Mouse (Mus musculus) forebrain, embryonic 11.5 days (tissue): ENCODE measurements around the gene 1810024B03Rik. TPM values are rescaled to one million over a fixed set of nuclear protein-coding genes. Genes with fewer than 3 reads are reported as not detected.
A peak's percentile ranks its signal among the peaks of the same experiment; 100 is the strongest.
"Not testable (repeated sequence)": the region's sequence is repeated elsewhere in the genome, so short reads cannot be mapped to it uniquely, and the experiment has no call there.

Experiments used
- ATAC-seq: fragments of 200-750 bp; cut with Nextera tagmentation; replicated peaks from 2 replicates; pipeline ENCODE4 v1.8.0; 2017; ENCODE audit warnings: moderate TSS enrichment; ENCODE audit not compliant: low FRiP score
- DNase-seq: peaks from one replicate; pipeline ENCODE4 v3.0.0-alpha.2; 2017; ENCODE audit warnings: low spot score
- H3K27ac ChIP-seq: fragments of 300-500 bp; sonication (generic); 2 replicates; pipeline ENCODE4 v1.5.1; 2014; ENCODE audit warnings: low read depth, low read length
- H3K27me3 ChIP-seq: fragments of 300-500 bp; sonication (generic); 2 replicates; pipeline ENCODE4 v1.6.1; 2014; ENCODE audit warnings: mild to moderate bottlenecking, low read length, mixed read lengths; ENCODE audit not compliant: control insufficient read depth, insufficient read depth
- H3K36me3 ChIP-seq: fragments of 300-500 bp; sonication (generic); 2 replicates; pipeline ENCODE4 v1.6.1; 2014; ENCODE audit warnings: mild to moderate bottlenecking, low read length, moderate library complexity, mixed read lengths; ENCODE audit not compliant: control insufficient read depth, insufficient read depth
- H3K4me1 ChIP-seq: fragments of 300-500 bp; sonication (generic); replicated peaks from 2 replicates; pipeline ENCODE4 v1.6.1; 2014; ENCODE audit warnings: low read length, mixed read lengths; ENCODE audit not compliant: control insufficient read depth, insufficient read depth
- H3K4me2 ChIP-seq: fragments of 300-500 bp; sonication (generic); 2 replicates; pipeline ENCODE4 v1.6.1; 2014; ENCODE audit warnings: low read depth, mild to moderate bottlenecking, low read length, moderate library complexity, mixed read lengths; ENCODE audit not compliant: severe bottlenecking
- H3K4me3 ChIP-seq: fragments of 300-500 bp; sonication (generic); 2 replicates; pipeline ENCODE4 v1.5.1; 2014; ENCODE audit warnings: low read depth, low read length
- H3K9ac ChIP-seq: fragments of 300-500 bp; sonication (generic); 2 replicates; pipeline ENCODE4 v1.6.1; 2014; ENCODE audit warnings: low read length
- H3K9me3 ChIP-seq: fragments of 300-500 bp; sonication (generic); 2 replicates; pipeline ENCODE4 v1.6.1; 2016; ENCODE audit warnings: low read length, mixed read lengths; ENCODE audit not compliant: control insufficient read depth
- WGBS: fragments of 180-500 bp; shearing (Covaris S2); extraction: QIAGEN DNeasy Blood & Tissue Kit; methylation state at CpG from one replicate; pipeline ENCODE4 v1.1.7; 2014; 5-methylcytosine and 5-hydroxymethylcytosine counted together
- polyA plus RNA-seq: library from polyadenylated mRNA; unstranded; fragments of >200 nt; fragmentation: Nextera tagmentation; extraction: Ambion mirVana; gene quantifications from 2 replicates; pipeline ENCODE4 v1.2.1, GENCODE M21; 2014

The 1810024B03Rik gene
- polyA plus RNA-seq, 1 experiment from 2014 or later, result 2.9 TPM

- Histone ChIP-seq H3K36me3 (peaks cover 3% of the 10 kb centered on the region; the same call in 1 of the 2 replicates), H3K27ac (no peak overlapping the region), H3K4me2 (no peak overlapping the region), H3K4me1 (peaks cover 7% of the 10 kb centered on the region; the same call in 1 of the 2 replicates), H3K9me3 (no peaks in the 10 kb centered on the region), H3K4me3 (no peak overlapping the region), H3K27me3 (no peaks in the 10 kb centered on the region), H3K9ac (no peak overlapping the region)
- WGBS, result 94% methylated on average over 2 of the region's 2 CpGs
- ATAC-seq, result no peak
- no peak for DNase-seq
Observed at GRCm38 (mm10) chr2:127206916-127207315, 1.2 kb downstream of the 1810024B03Rik start.

GRCm38 (mm10) chr2:127205936-127206335 is 2.1 kb downstream of the 1810024B03Rik start:
- H3K4me2 ChIP-seq, H3K9me3 ChIP-seq, H3K9ac ChIP-seq, H3K36me3 ChIP-seq, ATAC-seq, H3K27ac ChIP-seq, H3K4me3 ChIP-seq, H3K27me3 ChIP-seq, DNase-seq, H3K4me1 ChIP-seq: not testable (repeated sequence)
- WGBS, result 89% methylated on average over 4 of the region's 4 CpGs

DNA sequence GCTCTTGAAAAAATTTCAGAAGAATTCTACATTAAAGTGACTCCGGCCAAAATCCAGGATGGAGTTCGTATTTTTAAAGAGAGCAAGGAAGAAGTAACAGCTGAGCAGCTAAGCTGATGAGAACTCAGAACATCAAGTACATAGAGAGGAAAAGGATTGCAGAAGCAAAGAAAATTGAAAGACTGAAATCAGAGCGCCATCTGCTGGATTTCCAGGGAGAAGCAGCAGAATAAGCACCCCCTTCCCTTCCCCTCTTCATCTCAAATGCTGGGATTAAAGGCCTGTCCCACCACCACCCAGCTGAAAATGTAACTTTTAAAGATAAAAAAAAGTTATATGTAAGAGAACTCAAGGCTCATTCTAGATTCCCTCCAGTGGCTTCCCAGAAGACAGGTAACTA is 3.1 kb downstream of the 1810024B03Rik start:
- ATAC-seq (no peak), DNase-seq (peak; percentile 71)
- Histone ChIP-seq H3K4me3 (no peak overlapping the region), H3K27me3 (no peaks in the 10 kb centered on the region), H3K36me3 (no peaks in the 10 kb centered on the region), H3K9me3 (no peaks in the 10 kb centered on the region; the same call in 1 of the 2 replicates), H3K27ac (no peak overlapping the region), H3K4me1 (peaks cover 7% of the 10 kb centered on the region; the same call in 1 of the 2 replicates), H3K4me2 (no peak overlapping the region), H3K9ac (no peak overlapping the region)
- 45% methylated on average over 3 of the region's 3 CpGs for WGBS

GRCm38 (mm10) chr2:127189574-127189973 is 18.5 kb downstream of the 1810024B03Rik start:
- Histone ChIP-seq H3K27me3 (no peaks in the 10 kb centered on the region), H3K4me1 (no peaks in the 10 kb centered on the region), H3K4me3 (no peak overlapping the region), H3K9me3 (no peaks in the 10 kb centered on the region), H3K4me2 (no peak overlapping the region), H3K36me3 (no peaks in the 10 kb centered on the region), H3K9ac (no peak overlapping the region), H3K27ac (no peak overlapping the region)
- no peak for DNase-seq
- ATAC-seq, result no peak

DNA sequence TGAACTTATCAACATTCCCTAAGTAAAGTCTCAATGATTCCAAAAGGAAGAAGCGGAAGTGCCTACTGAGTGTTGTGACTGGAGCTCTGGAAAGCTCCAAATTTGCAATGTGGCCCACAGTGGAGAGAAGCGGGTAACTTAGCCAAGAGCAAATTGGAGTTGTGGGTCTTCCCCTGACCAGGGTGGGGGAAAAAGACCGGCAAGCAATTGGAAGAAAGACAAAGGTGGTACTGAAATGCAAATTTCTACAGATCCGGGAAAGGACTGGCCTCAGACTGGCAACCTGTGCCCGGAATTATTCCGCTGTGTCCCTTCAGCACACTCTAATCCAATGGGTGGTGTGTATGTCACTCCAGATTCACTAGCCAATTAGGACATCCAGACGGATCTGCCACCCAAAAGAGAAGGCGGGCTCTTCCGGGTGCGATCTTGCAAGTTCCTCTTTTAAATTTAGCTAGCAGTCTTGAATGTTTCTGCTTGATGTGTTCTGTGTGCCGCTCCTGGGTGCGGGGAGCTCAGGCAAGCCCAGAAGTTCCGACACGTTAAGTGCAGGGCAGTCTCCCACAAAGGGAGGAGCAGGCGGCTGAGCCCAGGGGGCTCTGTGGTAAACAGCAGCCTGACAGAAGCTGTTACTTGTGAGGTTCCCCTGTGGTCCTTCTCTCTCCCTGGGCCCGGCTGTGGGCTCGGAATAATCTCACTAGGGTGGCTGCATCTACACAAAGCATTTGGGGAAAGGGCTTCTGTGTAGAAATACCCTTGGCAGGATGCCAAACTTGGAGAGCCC is 25.3 kb downstream of the 1810024B03Rik start:
- Histone ChIP-seq H3K36me3 (no peaks in the 10 kb centered on the region), H3K4me1 (no peaks in the 10 kb centered on the region), H3K4me3 (peak overlapping the region; percentile 38), H3K9ac (peak overlapping the region; percentile 76), H3K4me2 (peak overlapping the region; percentile 74), H3K27me3 (no peaks in the 10 kb centered on the region), H3K9me3 (no peaks in the 10 kb centered on the region), H3K27ac (peak overlapping the region; percentile 37)
- WGBS, result 2% methylated on average over 17 of the region's 17 CpGs
- peak; percentile 100 for ATAC-seq
- peak; percentile 81 for DNase-seq

DNA sequence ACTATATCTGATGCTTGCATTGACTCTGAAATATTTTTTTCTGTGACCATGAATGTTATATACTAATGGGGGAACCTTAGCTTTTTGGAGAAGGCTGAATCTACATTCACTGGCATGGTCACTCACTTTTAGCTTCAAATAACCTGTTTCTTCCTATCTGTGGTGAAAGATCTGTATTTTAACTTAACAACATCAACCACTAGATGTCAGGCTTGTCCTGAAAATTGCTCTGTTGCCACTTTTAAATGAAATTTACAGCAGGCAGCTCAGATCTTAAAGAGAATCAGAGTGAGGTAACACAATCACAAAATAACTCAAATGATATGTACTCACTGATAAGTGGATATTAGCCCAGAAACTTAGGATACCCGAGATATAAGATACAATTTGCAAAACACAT is 41.8 kb downstream of the 1810024B03Rik start:
- H3K27ac ChIP-seq, H3K27me3 ChIP-seq, H3K9ac ChIP-seq, H3K4me2 ChIP-seq, H3K9me3 ChIP-seq, H3K4me3 ChIP-seq, ATAC-seq, H3K36me3 ChIP-seq, DNase-seq, H3K4me1 ChIP-seq: not testable (repeated sequence)
- 10% methylated on average over 1 of the region's 1 CpGs for WGBS

- WGBS, result 67% methylated on average over 4 of the region's 4 CpGs
- no peak overlapping the region for H3K27ac ChIP-seq
- H3K4me1 ChIP-seq, result no peaks in the 10 kb centered on the region
- H3K4me2 ChIP-seq, result no peak overlapping the region
- no peak for ATAC-seq
- no peak for DNase-seq
- no peaks in the 10 kb centered on the region for H3K36me3 ChIP-seq
- no peaks in the 10 kb centered on the region for H3K27me3 ChIP-seq
- H3K9me3 ChIP-seq, result no peaks in the 10 kb centered on the region
- H3K4me3 ChIP-seq, result no peak overlapping the region
- H3K9ac ChIP-seq, result no peak overlapping the region
Observed at GRCm38 (mm10) chr2:127165675-127166074, 42.4 kb downstream of the 1810024B03Rik start.

- Histone ChIP-seq H3K27ac (no peak overlapping the region), H3K9me3 (no peaks in the 10 kb centered on the region), H3K36me3 (no peaks in the 10 kb centered on the region; the same call in 1 of the 2 replicates), H3K4me1 (peaks cover 6% of the 10 kb centered on the region; the same call in 1 of the 2 replicates), H3K4me3 (no peak overlapping the region), H3K4me2 (no peak overlapping the region), H3K27me3 (peaks cover 2% of the 10 kb centered on the region; the same call in 1 of the 2 replicates), H3K9ac (no peak overlapping the region)
- no peak for DNase-seq
- ATAC-seq, result no peak
- 91% methylated on average over 3 of the region's 3 CpGs for WGBS
Observed at GRCm38 (mm10) chr2:127145699-127146098, 62.4 kb downstream of the 1810024B03Rik start.
